In genomic region chr2:59401841-59402461, GRCm38 (mm10) we compare ENCODE assay signal across 8 mouse cellular contexts.
DNase-seq lines count a peak whose midpoint lies in the region; ATAC-seq and TF ChIP-seq lines count a peak whose summit lies in the region.

No protein-coding gene starts in this region.

- H3K9ac ChIP-seq in heart, embryonic 11.5 days (ENCODE audit: low read depth, low read length), result no peak overlapping the region
- H3K9ac ChIP-seq in kidney, postnatal 0 days (ENCODE audit: low read depth, low read length), result no peak overlapping the region

- TF ChIP-seq CTCF in left cerebral cortex, adult 2 months (IDR thresholded peaks at IDR 0.05), result no peak
- TF ChIP-seq CTCF in kidney, postnatal 0 days (IDR thresholded peaks at IDR 0.05; ENCODE audit: low read depth), result no peak

- ATAC-seq in heart, embryonic 11.5 days (replicated peaks; ENCODE audit: insufficient number of reproducible peaks, low FRiP score, low TSS enrichment), result peak; percentile 46; the same call in 1 of the 2 replicates
- ATAC-seq in kidney, postnatal 0 days (replicated peaks; ENCODE audit: low FRiP score, low read depth), result peak; percentile 53
- ATAC-seq in monocyte, adult 5-6 weeks (replicated peaks; ENCODE audit: insufficient number of reproducible peaks, low FRiP score, low TSS enrichment, poor library complexity, severe bottlenecking), result peak; percentile 78; the same call in 1 of the 2 replicates

- peak overlapping the region; percentile 60; the same call in 1 of the 2 replicates for H3K27ac ChIP-seq in left cerebral cortex, adult 2 months
- peak overlapping the region; percentile 36; the same call in 1 of the 2 replicates for H3K27ac ChIP-seq in heart, embryonic 11.5 days (ENCODE audit: low read depth, low read length)
- peak overlapping the region; percentile 78 for H3K27ac ChIP-seq in kidney, postnatal 0 days

- no peak overlapping the region for H3K4me3 ChIP-seq in left cerebral cortex, adult 2 months
- H3K4me3 ChIP-seq in heart, embryonic 11.5 days (ENCODE audit: low read depth, low read length), result no peak overlapping the region
- H3K4me3 ChIP-seq in kidney, postnatal 0 days (replicated peaks; ENCODE audit: low read depth, low read length), result no peak overlapping the region

- intact Hi-C loops in left cerebral cortex, adult 2 months (cut with DNase I), result no loop called here
- intact Hi-C loops in left cerebral cortex, postnatal 4 days (cut with DNase I), result no loop called here

- DNase-seq in left cerebral cortex, adult 2 months (ENCODE audit: extremely low spot score in 1 of 2, low spot score in 2 of 2), result no peak
- DNase-seq in left cerebral cortex, postnatal 4 days, result no peak
- peak; percentile 73 for DNase-seq in kidney, postnatal 0 days (ENCODE audit: low spot score)
- DNase-seq in cerebellum, adult 9-10 months, result no peak
- DNase-seq in layer of hippocampus, adult 18-20 months (ENCODE audit: low spot score in 2 of 2), result no peak
- DNase-seq in spleen, postnatal 14 days (ENCODE audit: low spot score in 2 of 2), result no peak

- no peaks in the 10 kb centered on the region for H3K9me3 ChIP-seq in heart, embryonic 11.5 days (replicated peaks; ENCODE audit: control insufficient read depth, low read length)
- no peaks in the 10 kb centered on the region for H3K9me3 ChIP-seq in kidney, postnatal 0 days (replicated peaks; ENCODE audit: low read length)

- H3K27me3 ChIP-seq in heart, embryonic 11.5 days (ENCODE audit: control insufficient read depth, insufficient read depth, low read length), result no peaks in the 10 kb centered on the region
- no peaks in the 10 kb centered on the region for H3K27me3 ChIP-seq in kidney, postnatal 0 days (ENCODE audit: insufficient read depth, low read length)

- H3K4me2 ChIP-seq in heart, embryonic 11.5 days, result no peak overlapping the region
- no peak overlapping the region for H3K4me2 ChIP-seq in kidney, postnatal 0 days (ENCODE audit: low read length)

- WGBS in heart, embryonic 11.5 days (ENCODE audit: insufficient replicate concordance), result 57% methylated on average over 8 of the region's 8 CpGs
- 24% methylated on average over 8 of the region's 8 CpGs for WGBS in kidney, postnatal 0 days

- no peaks in the 10 kb centered on the region for H3K36me3 ChIP-seq in heart, embryonic 11.5 days (ENCODE audit: control insufficient read depth, insufficient read depth, low read length)
- no peaks in the 10 kb centered on the region for H3K36me3 ChIP-seq in kidney, postnatal 0 days (ENCODE audit: insufficient read depth, low read length)

- H3K4me1 ChIP-seq in heart, embryonic 11.5 days (ENCODE audit: control insufficient read depth, insufficient read depth, low read length), result peaks cover 7% of the 10 kb centered on the region; the same call in 1 of the 2 replicates
- H3K4me1 ChIP-seq in kidney, postnatal 0 days (replicated peaks; ENCODE audit: insufficient read depth, low read length), result 0 out of 2 replicates have a peak, but pooled peaks cover 5% of the 10 kb centered on the region
